8 mouse cellular contexts compared by ENCODE assay signal in genomic region chr6:51379074-51379473, GRCm38 (mm10). TPM values are rescaled to one million over a fixed set of nuclear protein-coding genes. Genes with fewer than 3 reads are reported as not detected.
DNase-seq lines count a peak whose midpoint lies in the region; ATAC-seq and TF ChIP-seq lines count a peak whose summit lies in the region.

No protein-coding gene starts in this region.

- no peaks in the 10 kb centered on the region for H3K9me3 ChIP-seq in MEL (replicated peaks; ENCODE audit: insufficient read depth, low read length)
- no peaks in the 10 kb centered on the region for H3K9me3 ChIP-seq in forebrain, postnatal 0 days (ENCODE audit: low read length)
- H3K9me3 ChIP-seq in liver, embryonic 15.5 days (replicated peaks), result no peaks in the 10 kb centered on the region

- peak overlapping the region; percentile 39 for H3K4me2 ChIP-seq in forebrain, postnatal 0 days (ENCODE audit: low read depth)
- H3K4me2 ChIP-seq in liver, embryonic 15.5 days, result peak overlapping the region; percentile 69

- H3K4me1 ChIP-seq in heart, adult 2 months (ENCODE audit: control insufficient read depth, insufficient read depth, low read length), result no peaks in the 10 kb centered on the region
- H3K4me1 ChIP-seq in MEL (ENCODE audit: control insufficient read depth in 1 of 2, insufficient read depth in 2 of 2, low read length in 2 of 2), result peaks cover 0 to 7% of the 10 kb centered on the region in 2 experiments; a peak in 3 of 4 replicates
- H3K4me1 ChIP-seq in forebrain, postnatal 0 days (ENCODE audit: insufficient read depth), result peaks cover 3% of the 10 kb centered on the region; the same call in 1 of the 2 replicates
- peaks cover 8% of the 10 kb centered on the region; the same call in 1 of the 2 replicates for H3K4me1 ChIP-seq in liver, embryonic 15.5 days (replicated peaks)

- H3K36me3 ChIP-seq in heart, adult 2 months (ENCODE audit: control insufficient read depth, insufficient read depth, low read length), result no peaks in the 10 kb centered on the region
- H3K36me3 ChIP-seq in MEL (ENCODE audit: control insufficient read depth in 1 of 2, insufficient read depth in 2 of 2, low read length in 2 of 2), result peaks cover 0 to 13% of the 10 kb centered on the region in 2 experiments; a peak in 2 of 4 replicates
- no peaks in the 10 kb centered on the region for H3K36me3 ChIP-seq in forebrain, postnatal 0 days (ENCODE audit: insufficient read depth)
- no peaks in the 10 kb centered on the region for H3K36me3 ChIP-seq in liver, embryonic 15.5 days (replicated peaks)

- H3K9ac ChIP-seq in heart, adult 2 months (ENCODE audit: low read depth, low read length), result no peak overlapping the region
- peak overlapping the region; percentile 100 for H3K9ac ChIP-seq in MEL (ENCODE audit: control insufficient read depth, low read depth, low read length, poor library complexity, severe bottlenecking)
- peak overlapping the region; percentile 54 for H3K9ac ChIP-seq in forebrain, postnatal 0 days
- no peak overlapping the region for H3K9ac ChIP-seq in liver, embryonic 15.5 days

- H3K79me2 ChIP-seq in heart, adult 2 months (replicated peaks; ENCODE audit: control insufficient read depth, insufficient read depth, low read length), result no peaks in the 10 kb centered on the region
- peaks cover 3% of the 10 kb centered on the region; the same call in 1 of the 2 replicates for H3K79me2 ChIP-seq in MEL (ENCODE audit: control insufficient read depth, insufficient read depth, low read length, poor library complexity)

- no peak for TF ChIP-seq EP300 in heart, adult 2 months (IDR thresholded peaks at IDR 0.05; ENCODE audit: insufficient read depth, low read depth, low read length)
- TF ChIP-seq EP300 in MEL (IDR thresholded peaks at IDR 0.05; ENCODE audit: low read depth in 1 of 2, low read length in 2 of 2), result no peak

- DNase-seq in heart, adult 2 months, result no peak
- no peak for DNase-seq in heart, postnatal 36 days
- DNase-seq in MEL (ENCODE audit: low read depth, low spot score), result no peak
- DNase-seq in forebrain, postnatal 0 days, result no peak
- no peak for DNase-seq in spleen, postnatal 10 days (ENCODE audit: low spot score in 2 of 2)
- no peak for DNase-seq in frontal cortex, postnatal 10 days (ENCODE audit: low spot score in 2 of 2)
- DNase-seq in T-cell, adult 2 months (ENCODE audit: low spot score), result no peak

- peak overlapping the region; percentile 65 for H3K27ac ChIP-seq in heart, adult 2 months
- peak overlapping the region; percentile 95 for H3K27ac ChIP-seq in MEL (ENCODE audit: control insufficient read depth, low read depth, low read length)
- peak overlapping the region; percentile 93 for H3K27ac ChIP-seq in forebrain, postnatal 0 days (ENCODE audit: low read depth, low read length)
- H3K27ac ChIP-seq in liver, embryonic 15.5 days (replicated peaks), result no peak overlapping the region

- 11% methylated on average over 5 of the region's 5 CpGs for WGBS in heart, adult 2 months
- 7% methylated on average over 5 of the region's 5 CpGs for WGBS in forebrain, postnatal 0 days
- 28% methylated on average over 5 of the region's 5 CpGs for WGBS in liver, embryonic 15.5 days (ENCODE audit: insufficient replicate concordance)

- intact Hi-C loops in heart, adult 2 months (cut with DNase I), result no loop called here
- intact Hi-C loops in heart, postnatal 36 days (cut with DNase I), result no loop called here

- H3K4me3 ChIP-seq in heart, adult 2 months, result peak overlapping the region; percentile 54
- H3K4me3 ChIP-seq in MEL (ENCODE audit: control insufficient read depth in 1 of 2, insufficient read depth in 1 of 2, low read depth in 2 of 2, low read length in 2 of 2), result peak overlapping the region; percentile 70 to 100
- peak overlapping the region; percentile 20; the same call in 1 of the 2 replicates for H3K4me3 ChIP-seq in forebrain, postnatal 0 days (ENCODE audit: low read depth, low read length)
- H3K4me3 ChIP-seq in liver, embryonic 15.5 days (replicated peaks), result no peak overlapping the region

- TF ChIP-seq CTCF in heart, adult 2 months (IDR thresholded peaks at IDR 0.05), result no peak
- TF ChIP-seq CTCF in MEL (IDR thresholded peaks at IDR 0.05 in 2 of 3, conservative IDR thresholded peaks at IDR 0.05 in 1 of 3; ENCODE audit: control insufficient read depth in 1 of 3, insufficient read depth in 1 of 3, low read depth in 2 of 3, low read length in 3 of 3, poor library complexity in 1 of 3, severe bottlenecking in 1 of 3), result no peak
- no peak for TF ChIP-seq CTCF in forebrain, postnatal 0 days (IDR thresholded peaks at IDR 0.05; ENCODE audit: low read depth)

- TF ChIP-seq POLR2A in heart, adult 2 months (IDR thresholded peaks at IDR 0.05; ENCODE audit: insufficient read depth, low read depth, low read length), result no peak
- no peak for TF ChIP-seq POLR2A in MEL (IDR thresholded peaks at IDR 0.05; ENCODE audit: control insufficient read depth in 1 of 2, insufficient read depth in 1 of 2, low read depth in 1 of 2, low read length in 2 of 2, poor library complexity in 1 of 2)

- ATAC-seq in forebrain, postnatal 0 days, result peak; percentile 36; the same call in 1 of the 2 replicates
- ATAC-seq in liver, embryonic 15.5 days (ENCODE audit: insufficient read depth), result no peak

- no peaks in the 10 kb centered on the region for H3K27me3 ChIP-seq in heart, adult 2 months (ENCODE audit: control insufficient read depth, insufficient read depth, low read length)
- H3K27me3 ChIP-seq in MEL (ENCODE audit: control insufficient read depth in 1 of 2, insufficient read depth in 2 of 2, low read length in 2 of 2), result peaks cover 0 to under 1% of the 10 kb centered on the region in 2 experiments; a peak in 2 of 4 replicates
- no peaks in the 10 kb centered on the region for H3K27me3 ChIP-seq in forebrain, postnatal 0 days (ENCODE audit: insufficient read depth, low read length)
- peaks cover 14% of the 10 kb centered on the region for H3K27me3 ChIP-seq in liver, embryonic 15.5 days

- TF ChIP-seq RAD21 in MEL (IDR thresholded peaks at IDR 0.05; ENCODE audit: low read depth, low read length), result no peak

TF ChIP-seq in MEL, 35 proteins besides CTCF, POLR2A, EP300 and RAD21:
- TF ChIP-seq UBTF (IDR thresholded peaks at IDR 0.05; ENCODE audit: borderline replicate concordance, insufficient read depth, low read depth, low read length), result no peak
- TF ChIP-seq MAX (IDR thresholded peaks at IDR 0.05; ENCODE audit: low read length), result no peak
- TF ChIP-seq ZNF384 (IDR thresholded peaks at IDR 0.05; ENCODE audit: low read depth, low read length), result no peak
- TF ChIP-seq MYC (IDR thresholded peaks at IDR 0.05; ENCODE audit: low read depth, low read length), result no peak

RNA-seq across cellular contexts. Expression of gene Nfe2l3, which starts 53.4 kb away (rescaled TPM):
- under 1 TPM; 0.16 to 0.18 TPM for total RNA-seq in heart, adult 2 months (2021)
- polyA plus RNA-seq in heart, adult 2 months (2012; rRNA removed), result 0.20 TPM in 2 replicates
- total RNA-seq in heart, postnatal 36 days (2021), result under 1 TPM; 0.35 to 0.36 TPM
- total RNA-seq in MEL (2012; rRNA removed), result 0.07 and 0.15 TPM in 2 replicates
- polyA plus RNA-seq in MEL (2012; ENCODE audit: insufficient read depth in 1 of 2, insufficient read length in 2 of 2, low read depth in 1 of 2, low replicate concordance in 2 of 2, missing spikeins in 1 of 2), result under 1 TPM in 1 of 2 experiments, not detected in 1; 0.21 TPM
- total RNA-seq in forebrain, postnatal 0 days (2014; rRNA removed), result 15.0 and 29.2 TPM in 2 replicates
- polyA plus RNA-seq in forebrain, postnatal 0 days (2015; fragmentation: Nextera tagmentation; extraction: Ambion mirVana), result 11.4 and 11.7 TPM in 2 replicates
- polyA plus RNA-seq in liver, embryonic 15.5 days (2015; fragmentation: Nextera tagmentation; extraction: Ambion mirVana), result 0.17 and 0.20 TPM in 2 replicates

Comparison
In these comparisons a context has a peak if more than half of its experiments do, and no peak if none do; other contexts are left out.
1. H3K9ac ChIP-seq: peak in MEL (single experiment) and forebrain, postnatal 0 days (single experiment); none in heart, adult 2 months (single experiment) and liver, embryonic 15.5 days (single experiment).
2. RNA of gene Nfe2l3, which starts 53.4 kb away (total RNA-seq): 15.0 to 29.2 TPM in forebrain, postnatal 0 days; 0.35 to 0.36 TPM in heart, postnatal 36 days, 0.16 to 0.18 TPM in heart, adult 2 months and 0.07 to 0.15 TPM in MEL; every median in the first group is over 10 times any median in the second.